Mouse (Mus musculus): ENCODE results near the gene Col4a2. TPM values are rescaled to one million over a fixed set of nuclear protein-coding genes. Genes with fewer than 3 reads are reported as not detected.
A peak's percentile ranks its signal among the peaks of the same experiment; 100 is the strongest.

Gene Col4a2
- total RNA-seq, 2 experiments from 2014 or later: 76.7 to 80.6 TPM

GRCm38 (mm10) chr8:11288286-11288685 is 24.3 kb upstream of the Col4a2 start:
- intact Hi-C loops (cut with DNase I): no loop called here
- DNase-seq (ENCODE audit: extremely low spot score in 1 of 2, low spot score in 2 of 2): no peak

DNA sequence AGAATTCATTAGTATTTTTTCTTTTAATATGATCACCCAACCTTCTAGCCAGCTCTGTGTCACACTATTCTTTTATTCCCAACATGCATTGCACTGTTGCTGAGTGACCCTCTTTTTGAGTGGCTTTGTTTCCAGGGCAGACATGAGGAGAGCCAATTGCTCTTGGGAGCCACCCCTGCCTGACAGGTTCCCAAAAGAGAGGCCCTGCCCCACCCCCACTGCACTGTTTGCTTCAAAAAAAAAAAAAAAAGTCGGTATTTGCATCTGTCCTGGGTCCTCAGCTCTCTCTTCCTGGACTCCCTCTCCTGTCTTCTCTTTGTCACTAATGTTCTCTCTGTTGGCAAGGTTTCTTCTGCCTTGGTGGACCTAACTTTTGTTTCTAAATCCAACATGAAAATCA is 22.1 kb upstream of the Col4a2 start:
- DNase-seq (ENCODE audit: extremely low spot score in 1 of 2, low spot score in 2 of 2): no peak
- intact Hi-C loops (cut with DNase I): no loop called here

GRCm38 (mm10) chr8:11292611-11293010 is 20.0 kb upstream of the Col4a2 start:
- DNase-seq (ENCODE audit: extremely low spot score in 1 of 2, low spot score in 2 of 2): no peak
- intact Hi-C loops (cut with DNase I): no loop called here

- no peak for DNase-seq (ENCODE audit: extremely low spot score in 1 of 2, low spot score in 2 of 2)
- intact Hi-C loops (cut with DNase I): no loop called here
Observed at GRCm38 (mm10) chr8:11296282-11296943, 16.2 kb upstream of the Col4a2 start.

DNA sequence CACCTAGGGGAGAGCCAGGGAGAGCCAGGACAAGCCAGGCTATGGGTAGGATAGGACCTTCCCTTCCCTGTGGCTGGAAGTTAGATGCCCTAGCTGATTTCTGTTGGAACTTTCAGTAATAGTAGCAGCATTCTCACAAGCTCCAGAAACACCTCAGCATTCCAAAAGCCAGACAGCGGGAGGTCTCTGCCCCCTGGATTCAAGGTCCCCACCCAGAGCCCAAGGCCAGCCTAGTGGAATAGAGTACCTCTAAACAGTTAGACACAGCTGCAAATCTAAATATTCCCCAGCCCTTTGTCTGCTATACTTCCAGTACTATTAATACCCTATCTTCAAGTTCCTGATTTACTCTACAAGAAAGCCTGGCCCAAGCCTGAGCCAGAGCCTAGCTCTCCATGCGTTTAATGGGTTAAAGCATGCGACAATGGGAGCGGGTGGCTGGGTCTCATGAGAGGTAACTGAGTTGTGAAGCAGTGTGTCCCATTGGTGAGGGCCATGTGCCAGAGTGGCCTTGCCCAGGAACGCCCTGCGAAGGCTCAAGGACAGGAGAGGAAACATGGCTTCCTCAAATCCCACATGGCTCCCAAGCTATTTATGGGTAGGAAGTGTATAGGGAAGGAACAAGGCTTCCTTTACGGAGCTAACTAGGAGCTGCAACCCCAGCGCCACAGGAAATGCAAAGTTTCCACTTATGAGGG is 15.3 kb upstream of the Col4a2 start:
- intact Hi-C loops (cut with DNase I): no loop called here
- no peak for DNase-seq (ENCODE audit: extremely low spot score in 1 of 2, low spot score in 2 of 2)

GRCm38 (mm10) chr8:11298531-11299316 is 13.9 kb upstream of the Col4a2 start:
- no peak for DNase-seq (ENCODE audit: extremely low spot score in 1 of 2, low spot score in 2 of 2)
- intact Hi-C loops (cut with DNase I): no loop called here

- intact Hi-C loops (cut with DNase I): no loop called here
- DNase-seq (ENCODE audit: extremely low spot score in 1 of 2, low spot score in 2 of 2): no peak
Observed at GRCm38 (mm10) chr8:11299317-11299602, 13.3 kb upstream of the Col4a2 start.

GRCm38 (mm10) chr8:11300436-11300835 is 12.2 kb upstream of the Col4a2 start:
- intact Hi-C loops (cut with DNase I): no loop called here

DNA sequence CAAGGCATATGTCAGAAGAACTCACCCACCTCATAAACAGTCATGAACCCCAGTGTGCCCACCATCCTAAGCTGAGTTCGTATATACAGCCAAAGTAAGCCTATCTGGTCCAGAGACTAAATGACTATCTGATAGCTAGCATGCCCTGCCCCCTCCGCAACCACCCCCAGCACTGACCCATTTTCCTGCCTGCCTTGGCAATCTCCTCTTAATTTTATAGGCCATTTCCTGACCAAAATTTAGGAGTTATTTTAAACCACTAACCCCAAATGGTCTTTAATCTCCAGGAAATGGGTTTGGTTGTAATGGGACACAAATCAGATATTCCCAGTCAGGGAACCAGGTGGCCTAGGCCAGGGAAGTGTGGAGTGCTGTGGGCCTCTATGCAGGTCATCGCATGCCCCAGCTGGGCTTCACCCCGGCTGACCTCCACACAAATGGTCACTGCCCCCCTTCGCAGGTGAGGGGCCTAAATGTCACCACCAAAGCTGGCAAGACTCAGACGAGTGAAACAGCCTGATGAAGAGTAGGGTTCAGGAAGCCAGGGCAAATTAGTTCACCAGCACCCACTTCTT is 8.5 kb upstream of the Col4a2 start:
- no peak for DNase-seq (ENCODE audit: extremely low spot score in 1 of 2, low spot score in 2 of 2)
- intact Hi-C loops (cut with DNase I): no loop called here

More at GRCm38 (mm10) chr8:11300436-11300835, 12.2 kb upstream of the Col4a2 start:
- DNase-seq (ENCODE audit: extremely low spot score in 1 of 2, low spot score in 2 of 2): no peak

- intact Hi-C loops (cut with DNase I): no loop called here
- DNase-seq (ENCODE audit: extremely low spot score in 1 of 2, low spot score in 2 of 2): no peak
Observed at GRCm38 (mm10) chr8:11305539-11305938, 7.1 kb upstream of the Col4a2 start.

DNA sequence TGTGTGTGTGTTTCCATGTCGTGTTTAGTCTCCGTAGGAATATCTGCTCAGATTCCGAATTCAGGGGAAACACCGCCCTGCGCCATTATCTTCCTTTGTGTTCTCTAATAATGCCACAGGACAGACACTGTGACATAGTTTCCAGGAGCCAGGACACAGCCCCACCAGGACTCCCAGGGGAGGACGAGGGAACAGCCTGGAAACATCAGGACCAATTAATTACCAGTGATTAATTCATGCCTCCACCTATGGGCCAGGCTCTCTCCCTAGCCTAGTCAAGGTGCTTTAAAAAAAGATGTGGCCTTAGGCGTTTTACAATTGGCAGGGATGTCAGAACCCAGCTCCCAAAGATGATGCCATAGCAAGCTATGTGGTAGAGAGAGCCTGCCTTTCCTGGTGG is 5.2 kb upstream of the Col4a2 start:
- intact Hi-C loops (cut with DNase I): no loop called here
- DNase-seq (ENCODE audit: extremely low spot score in 1 of 2, low spot score in 2 of 2): no peak

DNA sequence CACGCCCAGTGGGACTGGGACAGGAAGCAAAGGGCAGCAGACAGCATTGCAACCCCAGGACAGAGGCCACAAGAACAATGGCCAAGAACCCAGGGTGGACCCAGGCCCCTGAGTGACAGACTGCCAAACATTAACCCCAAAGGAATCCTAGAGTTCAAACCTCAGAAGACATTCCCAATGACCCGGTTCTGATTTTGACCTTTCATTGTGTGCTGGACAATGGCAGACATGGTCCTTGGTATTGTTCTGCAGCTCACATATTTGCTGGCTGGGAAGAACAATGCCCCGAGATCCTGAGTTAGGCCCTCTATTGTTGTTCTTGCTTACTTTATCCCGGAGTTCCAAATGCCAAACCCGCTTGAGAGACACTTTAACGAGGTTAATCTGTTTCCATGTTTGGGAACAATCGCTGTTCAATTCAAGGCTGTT is 4.0 kb upstream of the Col4a2 start:
- no peak for DNase-seq (ENCODE audit: extremely low spot score in 1 of 2, low spot score in 2 of 2)
- intact Hi-C loops (cut with DNase I): no loop called here

DNA sequence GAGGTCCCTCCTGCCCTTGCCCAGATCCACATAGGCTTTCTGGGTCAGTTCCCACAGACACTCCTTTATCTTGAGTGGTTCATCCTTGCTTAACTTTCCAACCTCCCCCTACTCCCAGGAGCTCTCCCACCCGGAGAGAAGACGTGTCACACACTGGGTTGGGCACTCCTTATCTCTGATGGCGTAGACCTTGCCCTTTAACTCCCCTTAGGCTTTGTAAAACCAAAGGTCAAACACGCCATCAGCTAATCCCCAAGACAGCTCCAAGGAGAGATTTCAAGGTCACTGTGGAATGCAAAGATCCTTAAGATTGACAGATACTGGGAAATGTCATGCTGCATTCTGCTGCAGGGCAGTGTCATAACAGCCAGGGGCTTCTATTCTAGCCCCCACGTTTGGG is 3.4 kb upstream of the Col4a2 start:
- intact Hi-C loops (cut with DNase I): no loop called here
- DNase-seq (ENCODE audit: extremely low spot score in 1 of 2, low spot score in 2 of 2): no peak

- intact Hi-C loops (cut with DNase I): loop anchor here (5.0 kb wide), 1 partner anchor 43 kb away; no protein-coding TSS in a partner anchor
Observed at GRCm38 (mm10) chr8:11310049-11310448, 2.6 kb upstream of the Col4a2 start.

DNA sequence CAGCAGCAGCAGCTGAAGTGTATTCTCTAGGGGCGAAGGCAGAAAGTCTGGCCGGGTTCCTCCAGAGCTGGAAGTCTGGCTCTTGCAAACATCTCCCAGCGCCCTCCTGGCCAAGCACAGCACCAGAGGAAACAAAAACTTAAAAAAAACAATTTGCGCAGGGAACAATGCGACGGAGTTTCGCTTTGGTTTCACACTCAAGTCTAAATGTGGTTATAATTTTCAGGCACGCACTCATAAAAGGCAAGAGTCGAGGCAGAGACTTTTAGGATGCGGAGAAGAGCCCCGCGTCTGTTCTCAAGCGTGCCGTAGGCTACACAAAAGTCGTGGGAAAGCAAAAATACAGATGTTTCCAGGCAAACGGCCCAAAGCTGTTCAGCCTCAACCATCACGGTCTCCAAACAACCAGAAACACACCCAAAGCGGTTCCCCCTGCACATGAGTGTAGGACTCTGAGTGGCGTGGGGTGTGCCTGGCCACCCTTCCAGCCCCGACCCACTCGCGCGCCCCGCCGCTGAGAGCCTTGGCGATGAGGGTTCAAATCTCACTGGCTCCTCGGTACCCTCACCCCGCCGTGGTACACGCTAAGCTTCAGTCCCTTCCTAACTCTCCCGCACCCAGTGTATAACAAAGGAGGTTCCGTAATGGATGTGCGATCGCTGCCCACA is 790 bp upstream of the Col4a2 start:
- intact Hi-C loops (cut with DNase I): loop anchor here (5.0 kb wide), 1 partner anchor 45 kb away; no protein-coding TSS in a partner anchor
- DNase-seq (ENCODE audit: extremely low spot score in 1 of 2, low spot score in 2 of 2): peak in 1 of 2 experiments; percentile 61

More at GRCm38 (mm10) chr8:11310049-11310448, 2.6 kb upstream of the Col4a2 start:
- DNase-seq (ENCODE audit: extremely low spot score in 1 of 2, low spot score in 2 of 2): no peak

GRCm38 (mm10) chr8:11313176-11314111 is 839 bp downstream of the Col4a2 start:
- intact Hi-C loops (cut with DNase I): loop anchor here (5.0 kb wide), 1 partner anchor 46 kb away; no protein-coding TSS in a partner anchor
- DNase-seq (ENCODE audit: extremely low spot score in 1 of 2, low spot score in 2 of 2): peak in 1 of 2 experiments; percentile 67

- intact Hi-C loops (cut with DNase I): loop anchor here (5.0 kb wide), 1 partner anchor 47 kb away; no protein-coding TSS in a partner anchor
- DNase-seq (ENCODE audit: extremely low spot score in 1 of 2, low spot score in 2 of 2): no peak
Observed at GRCm38 (mm10) chr8:11314613-11315012, 2.0 kb downstream of the Col4a2 start.
